Mouse (Mus musculus) lung, adult 2 months (tissue): ENCODE results near the gene Nmt1.

Experiments
- CTCF ChIP-seq: fragments of 200-500 bp; IDR thresholded peaks from 2 replicates; pipeline ENCODE4 v1.5.1; 2011; ENCODE audit warnings: mild to moderate bottlenecking, low read length, control low read depth; ENCODE audit not compliant: insufficient read depth
- POLR2A ChIP-seq: fragments of 200-500 bp; IDR thresholded peaks from 2 replicates; pipeline ENCODE4 v1.6.1; 2011; ENCODE audit warnings: low read depth, mild to moderate bottlenecking, control low read depth, low read length, borderline replicate concordance; ENCODE audit errors: extremely low read depth

DNA sequence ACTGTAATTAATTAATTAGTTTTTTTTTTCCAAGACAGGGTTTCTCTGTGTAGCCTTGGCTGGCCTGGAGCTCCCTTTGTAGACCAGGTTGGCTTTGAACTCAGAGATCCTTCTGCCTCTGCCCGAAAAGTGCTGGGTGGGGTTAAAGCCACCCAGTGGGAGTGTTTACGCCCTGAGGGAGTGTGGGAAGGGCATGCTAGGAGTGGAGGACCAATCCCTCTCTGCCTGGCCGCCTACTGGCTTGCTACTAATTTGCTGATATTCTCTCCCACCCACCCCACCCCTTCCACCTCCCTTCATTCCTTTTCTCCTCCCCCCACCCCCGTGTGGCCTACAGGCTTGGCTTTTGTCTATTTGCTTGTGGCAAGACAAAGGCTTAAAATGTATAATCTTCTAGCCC lies 78.4 kb downstream of the Nmt1 start:
- TF ChIP-seq POLR2A (no peak), CTCF (no peak)
